Mouse (Mus musculus): ENCODE measurements around the gene Zfp410. TPM values are rescaled to one million over a fixed set of nuclear protein-coding genes. Genes with fewer than 3 reads are reported as not detected.
"Not testable (repeated sequence)": the region's sequence is repeated elsewhere in the genome, so short reads cannot be mapped to it uniquely, and the experiment has no call there.

The Zfp410 gene
- polyA plus RNA-seq, 1 experiment from 2014 or later, result 77.1 TPM

DNA sequence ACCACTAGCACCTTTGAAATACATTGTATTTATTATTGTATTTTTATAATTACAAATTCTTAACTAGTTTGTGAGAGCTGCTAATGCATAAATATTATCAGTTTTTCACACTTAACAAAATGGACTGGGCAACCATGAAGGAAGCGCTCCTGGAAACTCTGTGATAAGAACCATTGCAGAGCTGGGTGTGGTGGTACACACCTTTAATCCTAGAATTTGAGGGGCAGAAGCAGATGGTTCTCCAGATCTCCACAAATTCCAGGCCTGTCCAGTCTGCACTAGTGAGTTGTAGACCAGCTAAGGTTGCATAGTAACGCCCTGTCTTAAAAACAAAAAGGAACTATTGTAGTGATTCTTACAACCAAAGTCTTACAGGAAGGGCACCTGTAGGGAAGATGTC is 17.4 kb upstream of the Zfp410 start:
- Histone ChIP-seq H3K36me3 (peaks cover 94% of the 10 kb centered on the region), H3K4me1 (no peaks in the 10 kb centered on the region), H3K4me3 (no peak overlapping the region), H3K9me3 (no peaks in the 10 kb centered on the region), H3K27ac (no peak overlapping the region), H3K27me3 (ENCODE audit: insufficient read depth, poor library complexity, severe bottlenecking) (no peaks in the 10 kb centered on the region)
- WGBS, result 96% methylated on average over 2 of the region's 2 CpGs
- no peak for DNase-seq (ENCODE audit: low spot score)

DNA sequence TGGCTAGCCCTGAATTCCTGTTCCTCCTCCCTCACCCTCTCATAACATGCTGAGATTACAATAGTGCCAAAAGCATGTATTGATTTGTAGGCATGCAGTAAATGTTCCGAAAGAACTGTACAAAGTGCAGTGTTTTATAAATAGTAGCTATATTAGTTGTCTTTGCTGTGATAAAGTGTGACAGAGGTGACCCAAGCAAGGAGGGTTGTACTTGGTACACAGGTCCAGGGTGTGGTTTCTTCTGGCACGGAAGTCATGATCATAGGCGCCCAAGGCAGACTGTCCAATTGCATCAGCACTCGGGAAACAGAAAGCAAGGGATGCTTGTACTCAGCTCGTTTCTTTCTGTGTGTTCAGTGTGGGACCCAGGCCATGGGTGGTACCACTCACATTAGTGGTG is 12.6 kb upstream of the Zfp410 start:
- WGBS, result 92% methylated on average over 5 of the region's 5 CpGs
- Histone ChIP-seq H3K27ac (no peak overlapping the region), H3K4me3 (no peak overlapping the region), H3K4me1 (no peaks in the 10 kb centered on the region), H3K36me3 (peaks cover 90% of the 10 kb centered on the region), H3K27me3 (ENCODE audit: insufficient read depth, poor library complexity, severe bottlenecking) (no peaks in the 10 kb centered on the region), H3K9me3 (no peaks in the 10 kb centered on the region)
- no peak for DNase-seq (ENCODE audit: low spot score)

GRCm38 (mm10) chr12:84304554-84304953 is 12.1 kb upstream of the Zfp410 start:
- H3K36me3 ChIP-seq, result peaks cover 89% of the 10 kb centered on the region
- H3K9me3 ChIP-seq, result no peaks in the 10 kb centered on the region

GRCm38 (mm10) chr12:84311306-84311705 is 5.3 kb upstream of the Zfp410 start:
- Histone ChIP-seq H3K4me1 (peaks cover 5% of the 10 kb centered on the region; the same call in 1 of the 2 replicates), H3K4me3 (no peak overlapping the region), H3K27me3 (ENCODE audit: insufficient read depth, poor library complexity, severe bottlenecking) (no peaks in the 10 kb centered on the region), H3K36me3 (peaks cover 50% of the 10 kb centered on the region), H3K27ac (no peak overlapping the region), H3K9me3 (no peaks in the 10 kb centered on the region)
- no peak for DNase-seq (ENCODE audit: low spot score)
- 79% methylated on average over 3 of the region's 5 CpGs for WGBS

More at GRCm38 (mm10) chr12:84304554-84304953, 12.1 kb upstream of the Zfp410 start:
- Histone ChIP-seq H3K27ac (no peak overlapping the region), H3K4me1 (no peaks in the 10 kb centered on the region), H3K27me3 (ENCODE audit: insufficient read depth, poor library complexity, severe bottlenecking) (no peaks in the 10 kb centered on the region), H3K4me3 (no peak overlapping the region)
- no peak for DNase-seq (ENCODE audit: low spot score)
- WGBS, result 57% methylated on average over 1 of the region's 1 CpGs

DNA sequence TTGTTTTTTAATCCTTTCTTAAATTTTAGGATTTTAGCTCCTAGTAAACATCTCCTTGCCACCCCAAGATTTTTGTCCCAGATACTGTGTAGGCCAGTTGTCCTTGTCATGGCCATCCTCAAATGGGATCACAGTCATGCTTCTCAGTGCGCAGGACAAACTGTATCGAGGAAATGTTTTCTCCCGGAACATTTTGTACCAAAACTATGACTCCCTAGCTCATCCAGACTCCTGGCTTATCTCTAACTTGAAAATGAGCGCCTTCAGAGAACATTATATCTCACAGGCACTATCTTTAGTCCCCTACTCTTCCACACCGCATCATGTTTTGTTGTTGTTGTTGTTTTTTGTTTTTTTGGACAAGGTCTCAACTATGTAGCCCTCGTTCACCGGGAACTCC is 646 bp upstream of the Zfp410 start:
- Histone ChIP-seq H3K27ac (peak overlapping the region; percentile 98), H3K36me3 (peaks cover 16% of the 10 kb centered on the region; the same call in 1 of the 2 replicates), H3K4me1 (peaks cover 11% of the 10 kb centered on the region), H3K27me3 (ENCODE audit: insufficient read depth, poor library complexity, severe bottlenecking) (no peaks in the 10 kb centered on the region), H3K4me3 (peak overlapping the region; percentile 96), H3K9me3 (no peaks in the 10 kb centered on the region)
- no peak for DNase-seq (ENCODE audit: low spot score)
- 37% methylated on average over 7 of the region's 7 CpGs for WGBS

GRCm38 (mm10) chr12:84327111-84327512 is 10.5 kb downstream of the Zfp410 start:
- H3K4me3 ChIP-seq, result no peak overlapping the region
- WGBS, result 50% methylated on average over 4 of the region's 4 CpGs
- no peaks in the 10 kb centered on the region for H3K9me3 ChIP-seq
- H3K4me1 ChIP-seq, result no peaks in the 10 kb centered on the region; the same call in 1 of the 2 replicates
- H3K36me3 ChIP-seq, result peaks cover 69% of the 10 kb centered on the region
- H3K27me3 ChIP-seq (ENCODE audit: insufficient read depth, poor library complexity, severe bottlenecking), result no peaks in the 10 kb centered on the region
- DNase-seq (ENCODE audit: low spot score), result no peak
- no peak overlapping the region for H3K27ac ChIP-seq

- Histone ChIP-seq H3K36me3 (peaks cover 98% of the 10 kb centered on the region), H3K4me1 (no peaks in the 10 kb centered on the region), H3K9me3 (no peaks in the 10 kb centered on the region), H3K27me3 (ENCODE audit: insufficient read depth, poor library complexity, severe bottlenecking) (no peaks in the 10 kb centered on the region), H3K27ac (no peak overlapping the region), H3K4me3 (no peak overlapping the region)
- 93% methylated on average over 11 of the region's 11 CpGs for whole genome bisulfite sequencing
- DNase-seq (ENCODE audit: low spot score), result no peak
Observed at GRCm38 (mm10) chr12:84336963-84337625, 20.4 kb downstream of the Zfp410 start.

- H3K4me1 ChIP-seq, result no peaks in the 10 kb centered on the region
- no peak overlapping the region for H3K27ac ChIP-seq
- 33% methylated on average over 2 of the region's 2 CpGs for WGBS
- H3K4me3 ChIP-seq, result no peak overlapping the region
- peaks cover 46% of the 10 kb centered on the region for H3K36me3 ChIP-seq
- H3K27me3 ChIP-seq (ENCODE audit: insufficient read depth, poor library complexity, severe bottlenecking), result no peaks in the 10 kb centered on the region
- DNase-seq (ENCODE audit: low spot score), result no peak
- no peaks in the 10 kb centered on the region for H3K9me3 ChIP-seq
Observed at GRCm38 (mm10) chr12:84347192-84347591, 30.5 kb downstream of the Zfp410 start.

DNA sequence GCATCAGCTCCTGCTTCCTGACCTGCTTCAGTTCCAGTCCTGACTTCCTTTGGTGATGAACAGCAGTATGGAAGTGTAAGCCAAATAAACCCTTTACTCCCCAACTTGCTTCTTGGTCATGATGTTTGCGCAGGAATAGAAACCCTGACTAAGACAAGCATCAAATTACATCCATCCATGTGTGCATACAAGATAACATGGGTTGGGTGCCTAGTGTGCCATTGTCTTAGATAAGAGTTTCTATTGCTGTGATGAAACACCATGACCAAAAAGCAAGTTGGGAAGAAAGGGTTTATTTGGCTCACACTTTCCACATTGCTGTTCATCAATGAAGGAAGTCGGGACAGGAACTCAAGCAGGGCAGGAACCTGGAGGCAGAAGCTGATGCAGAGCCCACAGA is 42.0 kb downstream of the Zfp410 start:
- peaks cover 19% of the 10 kb centered on the region for H3K4me1 ChIP-seq
- H3K27me3 ChIP-seq (ENCODE audit: insufficient read depth, poor library complexity, severe bottlenecking); H3K27ac ChIP-seq; H3K9me3 ChIP-seq; H3K4me3 ChIP-seq; DNase-seq (ENCODE audit: low spot score): not testable (repeated sequence)
- peaks cover 26% of the 10 kb centered on the region for H3K36me3 ChIP-seq
- 57% methylated on average over 2 of the region's 2 CpGs for WGBS

DNA sequence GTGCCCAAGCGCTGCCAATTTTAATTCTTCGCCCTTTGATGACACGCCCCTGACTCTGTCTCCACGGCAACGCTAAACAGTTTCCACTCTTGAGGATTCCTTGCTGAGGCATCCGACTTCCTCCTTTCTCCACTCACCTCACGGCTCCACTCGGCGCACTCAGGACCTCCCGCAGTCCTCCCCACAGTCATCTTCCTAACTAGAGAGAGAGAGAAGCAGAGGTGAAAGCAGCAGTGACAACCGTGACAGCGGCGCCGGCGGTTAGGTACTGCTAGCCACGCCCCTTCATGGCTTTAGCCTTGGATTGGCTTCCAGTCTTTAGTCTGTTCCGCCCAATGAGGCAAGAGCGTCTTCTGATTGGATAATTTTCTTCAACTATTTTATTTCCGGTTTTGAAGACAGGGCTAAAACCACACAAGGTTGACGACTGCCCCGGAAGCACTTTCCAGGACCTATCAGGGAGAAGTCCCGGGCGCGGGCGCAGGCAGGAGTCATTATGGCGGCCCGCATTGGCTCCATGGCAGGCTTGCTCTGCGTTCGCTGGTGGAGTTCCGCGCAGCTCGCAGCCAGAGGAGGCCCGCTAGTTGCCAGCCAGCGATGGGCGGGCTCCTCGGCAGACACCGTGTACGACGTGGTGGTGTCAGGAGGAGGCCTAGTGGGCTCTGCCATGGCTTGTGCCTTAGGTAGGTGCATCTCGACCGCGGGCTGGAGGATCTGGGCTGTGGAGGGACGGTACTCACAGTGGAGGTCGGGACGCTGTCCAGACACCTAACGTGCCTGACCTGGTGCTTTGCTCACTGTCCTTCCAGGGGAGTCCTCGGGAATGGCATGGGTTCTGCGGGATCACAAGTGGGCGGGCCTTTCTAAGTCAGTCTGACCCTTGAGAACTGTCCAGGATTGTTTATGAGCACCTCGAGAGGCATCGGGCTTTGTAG is 45.2 kb downstream of the Zfp410 start, which contains the start of the genes Coq6 and Fam161b:
Gene Coq6, plus strand, starts transcription at position 103 of the 935 bp plus-strand sequence.
Gene Fam161b, minus strand, starts transcription at position 279 of the 935 bp plus-strand sequence.
- no peaks in the 10 kb centered on the region for H3K27me3 ChIP-seq (ENCODE audit: insufficient read depth, poor library complexity, severe bottlenecking)
- peaks cover 5% of the 10 kb centered on the region for H3K36me3 ChIP-seq
- peak within 1 kb of the TSS; percentile 94 for H3K4me3 ChIP-seq
- H3K27ac ChIP-seq, result peak within 1 kb of the TSS; percentile 89
- no peaks in the 10 kb centered on the region for H3K9me3 ChIP-seq
- DNase-seq (ENCODE audit: low spot score), result peak; percentile 98
- peaks cover 28% of the 10 kb centered on the region for H3K4me1 ChIP-seq
- WGBS, result under 1% methylated on average over 51 of the region's 51 CpGs

DNA sequence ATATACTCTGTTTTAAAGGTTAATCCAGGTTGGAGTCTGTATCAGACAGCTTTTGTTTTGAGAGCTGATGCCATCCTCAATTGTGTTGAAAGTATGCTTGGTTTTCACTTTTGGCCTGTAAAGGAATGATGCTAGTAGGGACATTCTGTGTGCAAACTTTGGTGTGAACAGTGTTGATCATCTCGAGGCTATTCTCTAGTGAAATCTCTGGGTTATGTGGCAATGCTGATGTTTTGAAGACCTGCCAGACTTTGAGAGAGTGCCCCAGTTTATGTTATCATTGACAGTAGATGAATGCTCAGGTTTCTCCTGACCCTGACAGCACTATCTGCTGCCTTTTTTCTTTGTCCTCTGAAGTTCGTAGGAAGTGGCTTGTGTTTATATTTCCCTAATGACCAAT is 46.2 kb downstream of the Zfp410 start:
- H3K36me3 ChIP-seq, result peaks cover 10% of the 10 kb centered on the region
- H3K27me3 ChIP-seq (ENCODE audit: insufficient read depth, poor library complexity, severe bottlenecking), result no peaks in the 10 kb centered on the region
- peak overlapping the region; percentile 94 for H3K4me3 ChIP-seq
- H3K4me1 ChIP-seq, result peaks cover 28% of the 10 kb centered on the region
- H3K27ac ChIP-seq, result peak overlapping the region; percentile 89; the same call in 1 of the 2 replicates
- DNase-seq (ENCODE audit: low spot score), result no peak
- no peaks in the 10 kb centered on the region for H3K9me3 ChIP-seq
- WGBS, result 48% methylated on average over 2 of the region's 2 CpGs

GRCm38 (mm10) chr12:84364291-84364690 is 47.6 kb downstream of the Zfp410 start:
- 70% methylated on average over 9 of the region's 9 CpGs for WGBS
- H3K9me3 ChIP-seq, result no peaks in the 10 kb centered on the region
- peaks cover 24% of the 10 kb centered on the region for H3K36me3 ChIP-seq
- H3K4me1 ChIP-seq, result peaks cover 28% of the 10 kb centered on the region
- peak overlapping the region; percentile 19; the same call in 1 of the 2 replicates for H3K4me3 ChIP-seq
- H3K27ac ChIP-seq, result 0 out of 2 replicates have a peak overlapping the region, but pooled peaks have one; percentile 29
- H3K27me3 ChIP-seq (ENCODE audit: insufficient read depth, poor library complexity, severe bottlenecking), result no peaks in the 10 kb centered on the region
- no peak for DNase-seq (ENCODE audit: low spot score)

GRCm38 (mm10) chr12:84365137-84365536 is 48.5 kb downstream of the Zfp410 start:
- H3K9me3 ChIP-seq, result no peaks in the 10 kb centered on the region
- H3K4me1 ChIP-seq, result peaks cover 28% of the 10 kb centered on the region
- H3K27me3 ChIP-seq (ENCODE audit: insufficient read depth, poor library complexity, severe bottlenecking), result no peaks in the 10 kb centered on the region
- peaks cover 33% of the 10 kb centered on the region for H3K36me3 ChIP-seq
- H3K4me3 ChIP-seq, result no peak overlapping the region
- no peak overlapping the region for H3K27ac ChIP-seq
- WGBS, result 90% methylated on average over 6 of the region's 6 CpGs
- no peak for DNase-seq (ENCODE audit: low spot score)
